Mouse (Mus musculus) embryonic facial prominence, embryonic 14.5 days (tissue): ENCODE measurements around the gene Slc25a12. TPM values are rescaled to one million over a fixed set of nuclear protein-coding genes. Genes with fewer than 3 reads are reported as not detected.

Source experiments
- ATAC-seq: fragments of 200-750 bp; cut with Nextera tagmentation; 2 replicates; pipeline ENCODE4 v1.8.0; 2017; ENCODE audit warnings: low read depth, moderate number of reproducible peaks, moderate TSS enrichment
- DNase-seq: peaks from one replicate; pipeline ENCODE4 v3.0.0-alpha.2; 2015; ENCODE audit warnings: low spot score
- H3K27ac ChIP-seq: fragments of 300-500 bp; sonication (generic); replicated peaks from 2 replicates; pipeline ENCODE4 v1.5.1; 2014; ENCODE audit warnings: low read depth, mild to moderate bottlenecking, low read length, moderate library complexity
- H3K27me3 ChIP-seq: fragments of 300-500 bp; sonication (generic); replicated peaks from 2 replicates; pipeline ENCODE4 v1.6.1; 2014; ENCODE audit warnings: low read length; ENCODE audit not compliant: control insufficient read depth, insufficient read depth
- H3K36me3 ChIP-seq: fragments of 300-500 bp; sonication (generic); 2 replicates; pipeline ENCODE4 v1.6.1; 2014; ENCODE audit warnings: low read length, mixed read lengths; ENCODE audit not compliant: control insufficient read depth, insufficient read depth
- H3K4me1 ChIP-seq: fragments of 300-500 bp; sonication (generic); 2 replicates; pipeline ENCODE4 v1.6.1; 2014; ENCODE audit warnings: antibody characterized with exemption, low read length; ENCODE audit not compliant: control insufficient read depth, insufficient read depth
- H3K4me2 ChIP-seq: fragments of 300-500 bp; sonication (generic); 2 replicates; pipeline ENCODE4 v1.6.1; 2014; ENCODE audit warnings: low read depth, mild to moderate bottlenecking, low read length, moderate library complexity, mixed read lengths
- H3K4me3 ChIP-seq: fragments of 300-500 bp; sonication (generic); 2 replicates; pipeline ENCODE4 v1.5.1; 2014; ENCODE audit warnings: low read depth, mild to moderate bottlenecking, low read length
- H3K9ac ChIP-seq: fragments of 300-500 bp; sonication (generic); 2 replicates; pipeline ENCODE4 v1.6.1; 2014; ENCODE audit warnings: low read depth, mild to moderate bottlenecking, low read length, moderate library complexity, mixed read lengths
- H3K9me3 ChIP-seq: fragments of 300-500 bp; sonication (generic); 2 replicates; pipeline ENCODE4 v1.6.1; 2016; ENCODE audit warnings: low read length; ENCODE audit not compliant: control insufficient read depth
- WGBS: fragments of 180-500 bp; shearing (Covaris S2); extraction: QIAGEN DNeasy Blood & Tissue Kit; methylation state at CpG from one replicate; pipeline ENCODE4 v1.1.7; 2014; 5-methylcytosine and 5-hydroxymethylcytosine counted together
- polyA plus RNA-seq: library from polyadenylated mRNA; unstranded; fragments of >200 nt; fragmentation: Nextera tagmentation; extraction: Ambion mirVana; gene quantifications from 2 replicates; pipeline ENCODE4 v1.2.1, GENCODE M21; 2014

Gene Slc25a12
- polyA plus RNA-seq, 1 experiment from 2014 or later, result 38.0 TPM

- no peak overlapping the region for H3K27ac ChIP-seq
- ATAC-seq, result no peak
- 58% methylated on average over 2 of the region's 2 CpGs for WGBS
Observed at GRCm38 (mm10) chr2:71327715-71328114, 39.8 kb downstream of the Slc25a12 start.

GRCm38 (mm10) chr2:71326766-71327464 is 40.6 kb downstream of the Slc25a12 start:
- no peak for DNase-seq
- WGBS, result 69% methylated on average over 11 of the region's 11 CpGs

More at GRCm38 (mm10) chr2:71327715-71328114, 39.8 kb downstream of the Slc25a12 start:
- no peak overlapping the region for H3K9ac ChIP-seq
- H3K4me3 ChIP-seq, result no peak overlapping the region
- H3K36me3 ChIP-seq, result peaks cover 15% of the 10 kb centered on the region; the same call in 1 of the 2 replicates
- no peak overlapping the region for H3K4me2 ChIP-seq
- no peak for DNase-seq
- no peaks in the 10 kb centered on the region for H3K9me3 ChIP-seq
- H3K27me3 ChIP-seq, result no peaks in the 10 kb centered on the region
- no peaks in the 10 kb centered on the region for H3K4me1 ChIP-seq

GRCm38 (mm10) chr2:71323886-71324285 is 43.7 kb downstream of the Slc25a12 start:
- 85% methylated on average over 7 of the region's 7 CpGs for WGBS
- Histone ChIP-seq H3K4me2 (no peak overlapping the region), H3K36me3 (peaks cover 32% of the 10 kb centered on the region; the same call in 1 of the 2 replicates), H3K4me3 (no peak overlapping the region), H3K27ac (no peak overlapping the region), H3K9me3 (no peaks in the 10 kb centered on the region), H3K27me3 (no peaks in the 10 kb centered on the region), H3K9ac (no peak overlapping the region), H3K4me1 (no peaks in the 10 kb centered on the region)
- DNase-seq (no peak), ATAC-seq (no peak)

More at GRCm38 (mm10) chr2:71326766-71327464, 40.6 kb downstream of the Slc25a12 start:
- Histone ChIP-seq H3K4me1 (no peaks in the 10 kb centered on the region), H3K27ac (no peak overlapping the region), H3K4me3 (no peak overlapping the region), H3K27me3 (no peaks in the 10 kb centered on the region), H3K4me2 (no peak overlapping the region), H3K36me3 (peaks cover 21% of the 10 kb centered on the region; the same call in 1 of the 2 replicates), H3K9ac (no peak overlapping the region), H3K9me3 (no peaks in the 10 kb centered on the region)
- ATAC-seq, result no peak

- no peak overlapping the region for H3K4me3 ChIP-seq
- DNase-seq, result no peak
- WGBS, result 90% methylated on average over 3 of the region's 3 CpGs
- no peaks in the 10 kb centered on the region for H3K27me3 ChIP-seq
- no peak overlapping the region for H3K27ac ChIP-seq
- no peaks in the 10 kb centered on the region for H3K9me3 ChIP-seq
- no peak overlapping the region for H3K4me2 ChIP-seq
- H3K4me1 ChIP-seq, result no peaks in the 10 kb centered on the region
- H3K9ac ChIP-seq, result no peak overlapping the region
- H3K36me3 ChIP-seq, result peaks cover 39% of the 10 kb centered on the region
- ATAC-seq, result no peak
Observed at GRCm38 (mm10) chr2:71321486-71321885, 46.1 kb downstream of the Slc25a12 start.

- Histone ChIP-seq H3K9ac (no peak overlapping the region), H3K27ac (no peak overlapping the region), H3K36me3 (peaks cover 21% of the 10 kb centered on the region), H3K4me2 (no peak overlapping the region), H3K4me1 (peaks cover 17% of the 10 kb centered on the region; the same call in 1 of the 2 replicates), H3K9me3 (no peaks in the 10 kb centered on the region), H3K27me3 (no peaks in the 10 kb centered on the region), H3K4me3 (no peak overlapping the region)
- WGBS, result 63% methylated on average over 3 of the region's 3 CpGs
- no peak for ATAC-seq
- DNase-seq, result peak; percentile 79
Observed at GRCm38 (mm10) chr2:71316116-71316789, 51.3 kb downstream of the Slc25a12 start.

- Histone ChIP-seq H3K9ac (0 out of 2 replicates have a peak overlapping the region, but pooled peaks have one; percentile 34), H3K27me3 (no peaks in the 10 kb centered on the region), H3K27ac (peak overlapping the region; percentile 16), H3K36me3 (peaks cover 26% of the 10 kb centered on the region), H3K4me3 (peak overlapping the region; percentile 6), H3K4me1 (peaks cover 17% of the 10 kb centered on the region; the same call in 1 of the 2 replicates), H3K4me2 (peak overlapping the region; percentile 46), H3K9me3 (no peaks in the 10 kb centered on the region)
- peak; percentile 58 for DNase-seq
- ATAC-seq, result no peak
- WGBS, result 28% methylated on average over 14 of the region's 14 CpGs
Observed at GRCm38 (mm10) chr2:71315022-71315421, 52.5 kb downstream of the Slc25a12 start.

GRCm38 (mm10) chr2:71314080-71314479 is 53.5 kb downstream of the Slc25a12 start:
- Histone ChIP-seq H3K27ac (no peak overlapping the region), H3K36me3 (peaks cover 26% of the 10 kb centered on the region), H3K4me3 (no peak overlapping the region), H3K27me3 (no peaks in the 10 kb centered on the region), H3K4me2 (no peak overlapping the region), H3K9me3 (no peaks in the 10 kb centered on the region), H3K4me1 (peaks cover 17% of the 10 kb centered on the region; the same call in 1 of the 2 replicates), H3K9ac (no peak overlapping the region)
- 46% methylated on average over 6 of the region's 6 CpGs for WGBS
- DNase-seq (no peak), ATAC-seq (0 out of 2 replicates have a peak, but pooled peaks have one; percentile 26)

GRCm38 (mm10) chr2:71312067-71312466 is 55.5 kb downstream of the Slc25a12 start:
- Histone ChIP-seq H3K9me3 (no peaks in the 10 kb centered on the region), H3K4me2 (no peak overlapping the region), H3K4me1 (peaks cover 17% of the 10 kb centered on the region; the same call in 1 of the 2 replicates), H3K36me3 (peaks cover 17% of the 10 kb centered on the region), H3K27ac (no peak overlapping the region), H3K9ac (no peak overlapping the region), H3K4me3 (no peak overlapping the region), H3K27me3 (no peaks in the 10 kb centered on the region)
- no peak for DNase-seq
- no peak for ATAC-seq
- 48% methylated on average over 10 of the region's 10 CpGs for WGBS
